Mouse (Mus musculus): ENCODE data around the gene Rap1gds1.

DNA sequence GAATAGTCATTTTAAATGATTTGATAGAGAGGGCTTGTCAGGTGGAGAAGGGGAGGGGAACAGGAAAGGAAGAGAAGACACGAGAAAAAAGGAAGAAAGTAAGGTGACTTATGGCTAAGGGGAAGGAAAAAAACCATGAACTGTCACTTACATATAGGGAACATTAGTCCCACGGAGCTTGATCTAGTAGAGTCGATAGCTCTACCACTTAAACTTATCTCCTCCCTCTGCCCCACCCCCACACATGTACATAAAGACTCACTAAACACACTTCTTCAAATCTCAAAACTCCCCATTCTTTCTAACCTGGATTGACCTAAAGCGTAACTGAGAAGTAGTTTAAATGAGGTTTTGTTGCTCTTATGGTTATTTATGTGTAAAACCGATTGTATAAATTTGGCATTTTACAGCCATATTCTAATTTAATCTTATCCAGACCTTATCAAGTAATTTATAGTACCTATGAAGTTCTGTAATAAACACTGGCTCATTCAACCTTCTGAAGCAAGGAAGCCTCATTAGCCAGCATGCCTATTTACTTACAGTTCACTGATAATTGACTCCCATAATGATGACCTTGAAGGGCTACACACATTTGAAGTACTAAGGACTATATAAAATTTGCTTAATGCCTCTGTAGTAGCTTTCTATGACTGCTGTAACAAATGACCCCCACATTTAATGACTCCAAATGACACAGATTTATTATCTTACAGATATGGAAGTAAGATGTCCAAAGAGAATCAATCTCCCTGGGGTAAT is 9.0 kb upstream of the Rap1gds1 start:
- no peak for TF ChIP-seq POLR2A (IDR thresholded peaks at IDR 0.05; ENCODE audit: borderline replicate concordance, control insufficient read depth, low read depth, low read length)
- TF ChIP-seq CTCF (IDR thresholded peaks at IDR 0.05; ENCODE audit: control insufficient read depth, insufficient read depth, low read length), result no peak

Measured in bone marrow, adult 2 months (tissue).